Mouse (Mus musculus): ENCODE data around the gene Dmd.
"Not testable (repeated sequence)": the region's sequence is repeated elsewhere in the genome, so short reads cannot be mapped to it uniquely, and the experiment has no call there.

The Dmd gene

GRCm38 (mm10) chrX:82948630-82949029 is at the start of gene Dmd:
Gene Dmd (plus strand): TSS chrX:82948870.
- no peak for DNase-seq (ENCODE audit: low spot score in 2 of 2)

- no peak for DNase-seq (ENCODE audit: low spot score in 2 of 2)
These were observed 47.2 kb upstream of the Dmd start for GRCm38 (mm10) chrX:82901515-82901914.

GRCm38 (mm10) chrX:82987683-82988082 is 39.0 kb downstream of the Dmd start:
- no peak for DNase-seq (ENCODE audit: low spot score in 2 of 2)

- no peak for DNase-seq (ENCODE audit: low spot score in 2 of 2)
These were observed 101.5 kb downstream of the Dmd start for GRCm38 (mm10) chrX:83050190-83050589.

- DNase-seq (ENCODE audit: low spot score in 2 of 2), result no peak
These were observed 167.7 kb downstream of the Dmd start for GRCm38 (mm10) chrX:83116171-83116876.

- DNase-seq (ENCODE audit: low spot score in 2 of 2), result no peak
These were observed 168.5 kb downstream of the Dmd start for GRCm38 (mm10) chrX:83117198-83117597.

GRCm38 (mm10) chrX:83220563-83220962 is 271.9 kb downstream of the Dmd start:
- DNase-seq (ENCODE audit: low spot score in 2 of 2), result no peak

GRCm38 (mm10) chrX:83221050-83221449 is 272.4 kb downstream of the Dmd start:
- DNase-seq (ENCODE audit: low spot score in 2 of 2), result no peak

- DNase-seq (ENCODE audit: low spot score in 2 of 2), result no peak
These were observed 538.9 kb downstream of the Dmd start, which contains the start of gene Tsga8 for GRCm38 (mm10) chrX:83487598-83487997. Gene Tsga8 (minus strand): TSS chrX:83487924.

- DNase-seq (ENCODE audit: low spot score in 2 of 2), result no peak
These were observed 726.3 kb downstream of the Dmd start for GRCm38 (mm10) chrX:83674998-83675397.

- no peak for DNase-seq (ENCODE audit: low spot score in 2 of 2)
These were observed 737.9 kb downstream of the Dmd start for GRCm38 (mm10) chrX:83686547-83686946.

GRCm38 (mm10) chrX:83740533-83740932 is 791.9 kb downstream of the Dmd start:
- no peak for DNase-seq (ENCODE audit: low spot score in 2 of 2)

- no peak for DNase-seq (ENCODE audit: low spot score in 2 of 2)
These were observed 797.8 kb downstream of the Dmd start for GRCm38 (mm10) chrX:83746301-83747008.

- no peak for DNase-seq (ENCODE audit: low spot score in 2 of 2)
These were observed 838.7 kb downstream of the Dmd start for GRCm38 (mm10) chrX:83787406-83787805.

- DNase-seq (ENCODE audit: low spot score in 2 of 2), result not testable (repeated sequence)
These were observed 918.8 kb downstream of the Dmd start for GRCm38 (mm10) chrX:83867469-83867868.

- not testable (repeated sequence) for DNase-seq (ENCODE audit: low spot score in 2 of 2)
These were observed 926.7 kb downstream of the Dmd start for GRCm38 (mm10) chrX:83875389-83875788.

GRCm38 (mm10) chrX:83975895-83976294 is 1027.2 kb downstream of the Dmd start:
- DNase-seq (ENCODE audit: low spot score in 2 of 2), result no peak

- DNase-seq (ENCODE audit: low spot score in 2 of 2), result no peak
These were observed 1052.6 kb downstream of the Dmd start for GRCm38 (mm10) chrX:84001294-84001693.

- DNase-seq (ENCODE audit: low spot score in 2 of 2), result not testable (repeated sequence)
These were observed 1113.8 kb downstream of the Dmd start for GRCm38 (mm10) chrX:84062431-84062830.

GRCm38 (mm10) chrX:84165872-84166271 is 1217.2 kb downstream of the Dmd start:
- no peak for DNase-seq (ENCODE audit: low spot score in 2 of 2)

GRCm38 (mm10) chrX:84241297-84241859 is 1292.7 kb downstream of the Dmd start:
- DNase-seq (ENCODE audit: low spot score in 2 of 2), result no peak

- DNase-seq (ENCODE audit: low spot score in 2 of 2), result no peak
These were observed 1381.9 kb downstream of the Dmd start for GRCm38 (mm10) chrX:84330593-84330992.

- no peak for DNase-seq (ENCODE audit: low spot score in 2 of 2)
These were observed 1383.5 kb downstream of the Dmd start for GRCm38 (mm10) chrX:84332177-84332576.
